Mouse (Mus musculus) gastrocnemius, adult 2 months (tissue): Measurements from ENCODE around the gene Iscu. TPM values are rescaled to one million over a fixed set of nuclear protein-coding genes. Genes with fewer than 3 reads are reported as not detected.

Source experiments
- DNase-seq: peaks from one replicate; pipeline ENCODE4 v3.0.0; 2022
- H3K27ac ChIP-seq: fragments of 200-600 bp; 2 replicates; pipeline ENCODE4 v1.8.1; 2022; ENCODE audit warnings: mild to moderate bottlenecking
- H3K4me3 ChIP-seq: fragments of 200-600 bp; 2 replicates; pipeline ENCODE4 v1.8.1; 2022; ENCODE audit warnings: mild to moderate bottlenecking, moderate library complexity
- CTCF ChIP-seq: fragments of 200-600 bp; IDR thresholded peaks from 2 replicates; pipeline ENCODE4 v1.8.1; 2022; ENCODE audit warnings: antibody characterized with exemption, mild to moderate bottlenecking, moderate library complexity
- intact Hi-C: fragments of 180-260 bp; cut with DNase I; formaldehyde crosslinking; loops from one replicate; pipeline ENCODE4 v1.15.1; 2025
- total RNA-seq, 2 experiments: library from RNA; stranded (reverse); gene quantifications; 2 replicates each; pipeline ENCODE4 v1.2.3; 2021

The Iscu gene
- total RNA-seq, 2 experiments from 2014 or later: 142 to 160 TPM

DNA sequence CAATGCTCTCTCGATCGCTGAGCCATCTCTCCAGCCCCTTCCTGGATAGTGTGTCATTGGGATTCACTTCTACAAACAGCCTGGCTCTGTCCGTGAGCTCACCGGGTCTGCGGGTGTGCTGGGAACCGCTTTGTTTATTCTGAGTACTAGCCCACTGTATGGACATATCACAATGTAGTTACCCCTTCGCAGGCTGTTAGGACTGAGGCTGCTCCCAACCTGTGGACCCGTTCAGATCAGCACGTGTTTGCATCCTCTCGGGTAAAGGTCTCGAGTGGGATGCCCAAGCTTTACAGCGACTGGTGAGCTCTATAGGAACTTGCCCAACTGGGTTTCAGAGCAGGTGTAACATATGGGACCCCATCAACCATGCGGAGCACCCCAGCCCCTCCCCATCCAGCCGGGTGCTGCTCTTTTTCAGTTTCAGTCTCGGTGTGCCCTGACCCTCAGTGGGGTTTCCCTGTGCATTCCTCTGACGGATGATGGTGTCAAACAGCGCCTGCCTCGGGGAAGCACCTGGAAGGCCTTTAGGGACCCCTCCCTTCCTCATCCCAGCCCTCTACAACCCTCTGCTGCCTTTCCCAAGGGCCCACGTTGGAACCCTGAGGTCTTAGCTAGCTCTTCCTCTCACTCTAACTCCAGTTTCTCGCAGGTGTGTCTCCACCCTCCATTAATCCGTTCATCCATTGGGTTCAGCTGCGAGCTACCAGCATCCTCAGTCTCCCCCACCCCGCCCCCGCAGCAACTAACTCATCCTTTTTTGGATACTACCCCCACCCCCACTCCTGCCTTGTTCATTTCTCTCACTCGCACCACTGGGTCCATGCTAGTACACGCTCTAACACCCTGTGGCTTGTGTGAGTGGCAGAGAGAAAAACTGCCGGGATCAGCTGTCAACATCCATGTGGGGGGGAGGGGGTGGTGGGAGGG is 41.8 kb downstream of the Iscu start:
- no peak for TF ChIP-seq CTCF
- Histone ChIP-seq H3K27ac (no peak overlapping the region), H3K4me3 (no peak overlapping the region)
- no peak for DNase-seq
- intact Hi-C loops: loop anchor here (1.0 to 5.0 kb wide), 2 partner anchors 41 to 447 kb away; no protein-coding TSS in a partner anchor

DNA sequence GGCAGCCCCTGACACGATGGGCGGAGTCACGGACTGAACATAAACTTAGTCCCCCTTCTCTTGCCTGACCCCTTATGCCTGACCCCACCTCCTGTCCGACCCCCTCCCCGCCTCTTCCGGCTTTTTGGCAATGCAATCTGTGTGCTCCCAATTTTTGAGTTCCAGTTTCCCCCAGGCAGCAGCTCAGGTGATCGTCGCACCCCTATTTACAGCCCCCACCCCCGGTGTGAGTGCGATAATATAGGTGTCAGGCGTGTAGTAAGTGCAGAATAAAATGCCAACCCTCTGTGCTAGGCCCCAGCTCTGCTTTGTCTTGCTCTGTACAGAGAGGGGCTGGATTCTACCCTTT is 42.5 kb downstream of the Iscu start:
- Histone ChIP-seq H3K27ac (no peak overlapping the region), H3K4me3 (no peak overlapping the region)
- no peak for TF ChIP-seq CTCF
- no peak for DNase-seq
- intact Hi-C loops: loop anchor here (1.0 to 5.0 kb wide), 2 partner anchors 42 to 448 kb away; no protein-coding TSS in a partner anchor

DNA sequence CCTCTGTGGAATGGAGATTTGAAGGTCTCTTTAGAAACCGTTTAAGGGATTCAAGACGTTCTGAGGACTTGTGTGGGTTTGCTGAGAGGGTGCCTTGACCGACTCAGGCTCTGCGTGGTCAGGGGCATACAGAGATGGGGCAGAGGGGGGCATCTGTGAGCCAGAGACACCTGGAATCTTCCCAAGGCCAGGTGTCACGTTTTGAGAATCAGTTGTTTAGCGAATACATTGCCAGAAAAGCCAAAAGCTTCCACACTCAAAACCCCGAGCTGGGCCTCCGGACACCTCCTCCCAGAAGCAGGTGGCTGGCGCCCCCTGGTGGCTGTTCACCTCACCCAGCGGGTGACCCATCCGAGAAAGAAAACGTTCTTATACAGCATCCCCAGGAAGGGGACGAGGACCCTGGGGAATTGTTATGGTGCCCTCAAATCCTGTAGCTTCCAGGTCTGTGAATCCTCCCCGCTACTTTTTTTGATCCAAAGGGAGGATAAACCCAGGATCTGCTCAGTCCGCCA is 43.1 kb downstream of the Iscu start:
- no peak overlapping the region for H3K4me3 ChIP-seq
- intact Hi-C loops: loop anchor here (1.0 to 5.0 kb wide), 2 partner anchors 42 to 448 kb away; no protein-coding TSS in a partner anchor
- TF ChIP-seq CTCF: peak; percentile 91
- peak; percentile 85 for DNase-seq
- no peak overlapping the region for H3K27ac ChIP-seq

DNA sequence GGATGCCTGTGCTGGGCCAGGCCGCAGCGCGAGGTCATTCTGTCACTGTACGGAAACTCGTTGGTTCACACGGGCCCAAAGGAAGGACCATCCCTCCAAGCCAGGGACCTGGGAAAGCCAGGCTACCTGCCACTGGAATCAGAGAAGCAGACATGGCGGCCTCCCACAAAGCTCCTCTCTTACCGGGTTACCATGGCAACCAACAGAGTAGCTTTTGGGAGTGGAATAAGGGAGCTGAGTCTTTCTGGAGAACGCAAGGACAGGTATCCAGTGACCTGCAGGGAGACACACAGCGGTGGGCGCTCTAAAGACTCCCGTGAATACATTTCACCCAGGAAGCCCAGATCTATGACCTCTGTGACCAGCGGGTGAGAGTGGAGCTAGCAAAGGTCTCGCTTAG is 46.0 kb downstream of the Iscu start:
- no peak overlapping the region for H3K27ac ChIP-seq
- no peak for TF ChIP-seq CTCF
- no peak for DNase-seq
- no peak overlapping the region for H3K4me3 ChIP-seq
- intact Hi-C loops: loop anchor here (5.0 kb wide), 1 partner anchor 451 kb away; no protein-coding TSS in a partner anchor

DNA sequence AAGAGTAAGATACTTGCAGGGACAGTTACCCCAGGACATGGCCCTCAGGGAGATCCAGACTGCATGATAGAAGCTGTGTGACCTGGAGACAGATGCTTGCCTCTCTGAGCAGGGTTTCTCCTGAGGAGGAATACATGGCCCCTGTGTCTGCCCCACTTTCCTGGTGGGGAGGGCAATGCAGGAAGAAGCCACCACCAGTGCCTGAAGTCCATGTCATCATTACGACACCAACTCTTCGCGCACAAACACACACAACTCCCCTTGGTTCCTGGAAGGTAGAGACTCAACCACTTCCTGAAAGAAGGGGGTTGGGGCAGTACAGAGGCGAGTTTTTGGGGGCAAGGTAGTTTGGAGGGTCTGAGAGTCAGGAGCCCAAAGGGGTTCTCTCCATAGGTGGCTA is 51.7 kb downstream of the Iscu start:
- no peak for TF ChIP-seq CTCF
- no peak for DNase-seq
- intact Hi-C loops: no loop called here
- no peak overlapping the region for H3K27ac ChIP-seq
- no peak overlapping the region for H3K4me3 ChIP-seq

DNA sequence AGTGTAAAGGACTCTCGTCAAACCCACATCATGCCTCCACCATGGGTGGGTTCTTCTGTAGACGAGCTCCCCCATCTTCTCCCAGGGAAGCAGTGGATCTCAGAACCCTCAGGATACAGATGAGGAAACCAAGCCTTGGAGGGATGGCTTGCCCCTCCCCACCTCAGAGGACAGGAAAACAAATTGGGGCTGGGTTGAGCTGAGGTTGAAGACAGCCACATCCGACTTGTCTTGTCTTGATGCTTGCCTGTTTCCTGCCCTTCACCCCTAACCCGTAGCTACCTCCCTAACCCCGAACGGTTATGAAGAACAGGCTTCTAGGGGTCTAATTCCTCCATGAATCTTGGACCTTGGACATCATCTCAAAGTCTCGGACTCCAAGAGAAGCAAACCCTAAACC is 53.0 kb downstream of the Iscu start:
- intact Hi-C loops: no loop called here
- Histone ChIP-seq H3K27ac (no peak overlapping the region), H3K4me3 (no peak overlapping the region)
- DNase-seq: no peak
- no peak for TF ChIP-seq CTCF

DNA sequence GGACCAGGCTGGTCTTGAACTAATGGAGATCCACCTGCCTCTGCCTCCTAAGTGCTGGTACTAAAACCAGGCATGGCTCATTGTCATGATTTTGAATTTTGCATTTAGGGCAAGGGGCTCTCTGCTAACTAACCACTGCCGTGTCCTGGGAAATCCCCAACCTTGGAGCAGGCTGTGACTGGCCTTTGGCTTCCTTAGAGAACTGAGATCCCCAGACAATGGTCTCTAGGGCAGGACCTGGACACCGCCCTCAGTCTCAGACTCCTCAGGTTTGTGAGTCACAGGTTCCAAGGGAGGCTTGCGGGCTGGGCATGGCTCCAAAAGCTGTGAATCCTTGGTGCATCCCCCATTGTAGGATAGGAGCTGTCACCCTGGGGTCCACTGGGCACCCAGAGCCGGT is 54.1 kb downstream of the Iscu start:
- intact Hi-C loops: no loop called here
- H3K27ac ChIP-seq: no peak overlapping the region
- no peak for DNase-seq
- H3K4me3 ChIP-seq: no peak overlapping the region
- no peak for TF ChIP-seq CTCF

Other genes with a start within 250 kb of the Iscu start
- 10 to 100 TPM; 10.8 to 17.1 TPM for gene Cmklr1, start 122.3 kb upstream of the Iscu start, total RNA-seq
- not detected for gene 1700069L16Rik, start 48.0 kb upstream of the Iscu start, total RNA-seq
- gene Ficd, start 36.9 kb upstream of the Iscu start, total RNA-seq: 1 to 10 TPM; 7.1 to 7.8 TPM
- gene Sart3, start 238 bp upstream of the Iscu start, total RNA-seq: 1 to 10 TPM; 8.0 to 9.2 TPM
- gene Tmem119, start 27.8 kb downstream of the Iscu start, total RNA-seq: 1 to 10 TPM in 1 of 2 experiments, under 1 TPM in 1; 0.46 to 2.4 TPM
- 1 to 10 TPM in 1 of 2 experiments, under 1 TPM in 1; 0.89 to 1.3 TPM for gene Selplg, start 59.9 kb downstream of the Iscu start, total RNA-seq
- 10 to 100 TPM in 1 of 2 experiments, 1 to 10 TPM in 1; 7.8 to 11.8 TPM for gene Coro1c, start 136.0 kb downstream of the Iscu start, total RNA-seq
- gene Ssh1, start 221.1 kb downstream of the Iscu start, total RNA-seq: 1 to 10 TPM; 6.1 to 7.2 TPM
- gene Dao, start 231.0 kb downstream of the Iscu start, total RNA-seq: not detected